Mouse (Mus musculus) monocyte, adult 2 months (primary cell): ENCODE data around the gene Glyatl3.

Source experiments
- DNase-seq, 2 experiments: peaks; one replicate each; pipeline ENCODE4 v3.0.0; 2022; ENCODE audit warnings: low spot score in 2 of 2, low read depth in 1 of 2

Gene Glyatl3

GRCm38 (mm10) chr17:40868952-40869747, 45.0 kb downstream of the Glyatl3 start:
- DNase-seq: no peak

DNA sequence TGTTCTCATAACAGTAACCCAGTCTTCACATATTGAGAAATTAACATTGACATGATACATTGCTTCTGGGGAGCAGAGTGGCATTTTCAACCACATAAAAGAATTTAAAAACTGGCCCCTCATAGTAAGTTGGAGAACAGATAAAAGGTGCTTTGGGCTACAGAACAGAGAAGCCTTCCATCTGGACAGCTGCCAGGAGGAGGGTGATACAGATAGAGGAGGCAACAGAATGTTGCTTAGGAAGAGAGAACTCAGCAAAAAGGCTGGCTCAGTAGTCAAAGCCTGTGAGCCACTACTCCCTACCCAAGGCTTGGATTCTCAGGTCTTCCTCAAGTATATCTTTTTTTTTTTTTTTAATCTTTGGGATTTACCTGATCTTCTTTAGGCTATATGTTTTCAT, 59.1 kb downstream of the Glyatl3 start:
- DNase-seq: no peak
